Mouse (Mus musculus) midbrain, embryonic 14.5 days (tissue): Measurements from ENCODE around the gene Kdm6b. TPM values are rescaled to one million over a fixed set of nuclear protein-coding genes. Genes with fewer than 3 reads are reported as not detected.
A peak's percentile ranks its signal among the peaks of the same experiment; 100 is the strongest.

Experiments used
- ATAC-seq: fragments of 200-750 bp; cut with Nextera tagmentation; 2 replicates; pipeline ENCODE4 v1.8.0; 2017; ENCODE audit warnings: moderate number of reproducible peaks, moderate library complexity; ENCODE audit not compliant: low FRiP score, low TSS enrichment
- DNase-seq: peaks from one replicate; pipeline ENCODE4 v3.0.0-alpha.2; 2015
- H3K27ac ChIP-seq: fragments of 300-500 bp; sonication (generic); replicated peaks from 2 replicates; pipeline ENCODE4 v1.5.1; 2014; ENCODE audit warnings: mild to moderate bottlenecking, low read depth, low read length, moderate library complexity
- H3K27me3 ChIP-seq: fragments of 300-500 bp; sonication (generic); 2 replicates; pipeline ENCODE4 v1.6.1; 2014; ENCODE audit warnings: low read length, control low read depth, mixed read lengths; ENCODE audit not compliant: control insufficient read depth, insufficient read depth
- H3K36me3 ChIP-seq: fragments of 300-500 bp; sonication (generic); 2 replicates; pipeline ENCODE4 v1.6.1; 2014; ENCODE audit warnings: low read length, control low read depth; ENCODE audit not compliant: control insufficient read depth, insufficient read depth
- H3K4me1 ChIP-seq: fragments of 300-500 bp; sonication (generic); 2 replicates; pipeline ENCODE4 v1.6.1; 2014; ENCODE audit warnings: mild to moderate bottlenecking, antibody characterized with exemption, low read length, control low read depth; ENCODE audit not compliant: control insufficient read depth, insufficient read depth
- H3K4me2 ChIP-seq: fragments of 300-500 bp; sonication (generic); 2 replicates; pipeline ENCODE4 v1.6.1; 2014; ENCODE audit warnings: mild to moderate bottlenecking, low read length, moderate library complexity
- H3K4me3 ChIP-seq: fragments of 300-500 bp; sonication (generic); replicated peaks from 2 replicates; pipeline ENCODE4 v1.5.1; 2014; ENCODE audit warnings: low read depth, low read length
- H3K9ac ChIP-seq: fragments of 300-500 bp; sonication (generic); replicated peaks from 2 replicates; pipeline ENCODE4 v1.6.1; 2014; ENCODE audit warnings: mild to moderate bottlenecking, low read length, moderate library complexity
- H3K9me3 ChIP-seq: fragments of 300-500 bp; sonication (generic); 2 replicates; pipeline ENCODE4 v1.6.1; 2016; ENCODE audit warnings: low read length, control low read depth, mixed read lengths; ENCODE audit not compliant: control insufficient read depth
- WGBS: fragments of 180-500 bp; shearing (Covaris S2); extraction: QIAGEN DNeasy Blood & Tissue Kit; methylation state at CpG from one replicate; pipeline ENCODE4 v1.1.7; 2014; 5-methylcytosine and 5-hydroxymethylcytosine counted together
- polyA plus RNA-seq: library from polyadenylated mRNA; unstranded; fragments of >200 nt; fragmentation: Nextera tagmentation; extraction: Ambion mirVana; gene quantifications from 2 replicates; pipeline ENCODE4 v1.2.1, GENCODE M21; 2014

The Kdm6b gene
- polyA plus RNA-seq, 1 experiment from 2014 or later: 41.2 TPM

DNA sequence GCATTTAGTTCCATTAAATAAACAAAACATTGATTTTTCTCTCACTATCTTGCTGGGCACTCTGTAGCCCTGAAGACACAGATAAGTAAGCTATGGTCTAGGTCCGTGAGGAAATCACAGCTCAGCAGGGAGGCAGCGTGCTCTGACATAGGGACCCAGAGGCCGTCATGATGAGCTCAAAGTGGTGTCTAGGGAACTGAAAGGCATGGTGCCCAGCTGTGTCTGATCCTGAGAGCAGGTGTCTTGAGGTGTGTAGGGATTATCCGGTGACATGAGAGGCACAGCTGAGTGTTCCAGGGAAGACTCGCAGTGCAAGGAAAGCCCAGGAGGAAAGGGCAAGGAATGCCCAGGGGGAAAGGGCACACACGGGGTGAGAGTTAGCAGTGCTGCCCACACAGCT is 19.7 kb upstream of the Kdm6b start:
- H3K27me3 ChIP-seq: no peaks in the 10 kb centered on the region
- H3K9me3 ChIP-seq: no peaks in the 10 kb centered on the region
- no peak overlapping the region for H3K4me2 ChIP-seq
- ATAC-seq: no peak
- H3K27ac ChIP-seq: no peak overlapping the region
- DNase-seq: no peak
- no peak overlapping the region for H3K9ac ChIP-seq
- 66% methylated on average over 6 of the region's 6 CpGs for WGBS
- no peaks in the 10 kb centered on the region for H3K36me3 ChIP-seq
- no peak overlapping the region for H3K4me3 ChIP-seq
- no peaks in the 10 kb centered on the region for H3K4me1 ChIP-seq

DNA sequence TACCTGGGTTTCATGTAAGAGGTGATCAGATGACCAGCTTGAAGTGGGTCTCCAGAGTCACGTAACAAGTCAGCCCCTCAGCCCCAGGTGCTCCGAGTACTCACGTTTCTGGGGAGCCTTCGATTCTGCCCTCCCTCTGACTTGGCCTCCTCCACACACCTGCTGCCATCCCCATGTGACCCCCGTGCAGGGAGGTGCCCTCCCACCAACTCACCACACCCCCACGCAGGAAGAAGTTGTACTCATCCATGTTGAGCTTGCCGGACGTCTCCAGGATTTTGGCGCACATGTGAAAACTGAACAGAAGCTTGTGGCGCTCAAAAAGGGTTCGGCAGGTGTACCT is 19.1 kb upstream of the Kdm6b start:
- H3K27me3 ChIP-seq: no peaks in the 10 kb centered on the region
- WGBS: 78% methylated on average over 11 of the region's 11 CpGs
- H3K4me1 ChIP-seq: no peaks in the 10 kb centered on the region
- H3K27ac ChIP-seq: no peak overlapping the region
- ATAC-seq (no peak), DNase-seq (no peak)
- no peak overlapping the region for H3K4me2 ChIP-seq
- H3K9ac ChIP-seq: no peak overlapping the region
- H3K9me3 ChIP-seq: no peaks in the 10 kb centered on the region
- no peaks in the 10 kb centered on the region for H3K36me3 ChIP-seq
- no peak overlapping the region for H3K4me3 ChIP-seq

GRCm38 (mm10) chr11:69431829-69432639 is 18.6 kb upstream of the Kdm6b start:
- Histone ChIP-seq H3K9ac (no peak overlapping the region), H3K9me3 (no peaks in the 10 kb centered on the region), H3K4me3 (no peak overlapping the region), H3K36me3 (no peaks in the 10 kb centered on the region), H3K27me3 (no peaks in the 10 kb centered on the region), H3K27ac (no peak overlapping the region), H3K4me2 (no peak overlapping the region), H3K4me1 (no peaks in the 10 kb centered on the region)
- WGBS: 31% methylated on average over 11 of the region's 11 CpGs
- DNase-seq: peak; percentile 93
- peak; percentile 80 for ATAC-seq

DNA sequence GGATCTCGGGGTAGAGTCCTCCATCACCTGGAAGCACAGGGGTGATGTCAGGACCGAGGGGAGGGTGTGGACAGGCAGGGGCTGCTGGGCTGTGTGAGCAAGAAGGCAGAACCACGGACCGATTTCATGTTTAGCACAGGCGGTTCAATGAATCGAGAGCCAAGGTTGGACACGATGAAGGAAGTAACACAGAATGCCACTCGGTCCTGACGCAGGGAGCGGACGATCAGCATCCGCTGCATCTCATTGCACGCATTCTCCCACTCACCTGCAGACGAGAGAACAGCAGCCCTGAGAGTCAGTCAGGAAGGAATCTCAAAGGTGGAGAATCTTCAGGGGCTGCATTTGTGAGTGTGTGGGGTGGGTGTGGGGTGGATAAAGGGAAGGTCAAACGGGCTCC is 17.2 kb upstream of the Kdm6b start:
- WGBS: 90% methylated on average over 15 of the region's 15 CpGs
- ATAC-seq: no peak
- H3K4me1 ChIP-seq: no peaks in the 10 kb centered on the region

GRCm38 (mm10) chr11:69429313-69429712 is 15.8 kb upstream of the Kdm6b start:
- no peak overlapping the region for H3K9ac ChIP-seq
- H3K4me3 ChIP-seq: no peak overlapping the region
- no peaks in the 10 kb centered on the region for H3K27me3 ChIP-seq
- H3K4me1 ChIP-seq: no peaks in the 10 kb centered on the region
- 65% methylated on average over 2 of the region's 2 CpGs for WGBS
- no peak overlapping the region for H3K4me2 ChIP-seq
- H3K27ac ChIP-seq: no peak overlapping the region
- no peaks in the 10 kb centered on the region for H3K36me3 ChIP-seq
- no peak for ATAC-seq
- no peaks in the 10 kb centered on the region for H3K9me3 ChIP-seq
- no peak for DNase-seq

More for the DNA sequence above, 17.2 kb upstream of the Kdm6b start:
- H3K9me3 ChIP-seq: no peaks in the 10 kb centered on the region
- no peak overlapping the region for H3K9ac ChIP-seq
- DNase-seq: no peak
- no peaks in the 10 kb centered on the region for H3K27me3 ChIP-seq
- H3K4me3 ChIP-seq: no peak overlapping the region
- H3K4me2 ChIP-seq: no peak overlapping the region
- H3K36me3 ChIP-seq: no peaks in the 10 kb centered on the region
- no peak overlapping the region for H3K27ac ChIP-seq

- H3K36me3 ChIP-seq: no peaks in the 10 kb centered on the region
- no peaks in the 10 kb centered on the region for H3K4me1 ChIP-seq
- no peak overlapping the region for H3K9ac ChIP-seq
- no peaks in the 10 kb centered on the region for H3K27me3 ChIP-seq
- no peak for DNase-seq
- H3K4me3 ChIP-seq: no peak overlapping the region
- H3K9me3 ChIP-seq: no peaks in the 10 kb centered on the region
- no peak overlapping the region for H3K27ac ChIP-seq
- WGBS: 26% methylated on average over 4 of the region's 4 CpGs
- no peak overlapping the region for H3K4me2 ChIP-seq
- ATAC-seq: no peak
Observed at GRCm38 (mm10) chr11:69428751-69429150, 15.3 kb upstream of the Kdm6b start.

- Histone ChIP-seq H3K4me2 (no peak overlapping the region), H3K27ac (no peak overlapping the region), H3K4me1 (no peaks in the 10 kb centered on the region), H3K27me3 (peaks cover 18% of the 10 kb centered on the region), H3K9me3 (no peaks in the 10 kb centered on the region), H3K36me3 (no peaks in the 10 kb centered on the region), H3K4me3 (no peak overlapping the region), H3K9ac (no peak overlapping the region)
- no peak for ATAC-seq
- WGBS: 71% methylated on average over 2 of the region's 2 CpGs
- no peak for DNase-seq
Observed at GRCm38 (mm10) chr11:69426246-69426645, 12.8 kb upstream of the Kdm6b start.

- DNase-seq (no peak), ATAC-seq (no peak)
- H3K9me3 ChIP-seq: no peaks in the 10 kb centered on the region
- WGBS: 77% methylated on average over 6 of the region's 6 CpGs
- H3K27me3 ChIP-seq: peaks cover 23% of the 10 kb centered on the region
- no peak overlapping the region for H3K9ac ChIP-seq
- peaks cover 16% of the 10 kb centered on the region for H3K4me1 ChIP-seq
- no peak overlapping the region for H3K4me3 ChIP-seq
- H3K4me2 ChIP-seq: no peak overlapping the region
- no peaks in the 10 kb centered on the region for H3K36me3 ChIP-seq
- no peak overlapping the region for H3K27ac ChIP-seq
Observed at GRCm38 (mm10) chr11:69423885-69424284, 10.4 kb upstream of the Kdm6b start.

- ATAC-seq (no peak), DNase-seq (no peak)
- Histone ChIP-seq H3K9me3 (no peaks in the 10 kb centered on the region), H3K4me1 (peaks cover 22% of the 10 kb centered on the region), H3K4me2 (no peak overlapping the region), H3K36me3 (no peaks in the 10 kb centered on the region), H3K9ac (no peak overlapping the region), H3K27me3 (peaks cover 23% of the 10 kb centered on the region), H3K27ac (no peak overlapping the region), H3K4me3 (no peak overlapping the region)
- 88% methylated on average over 10 of the region's 10 CpGs for WGBS
Observed at GRCm38 (mm10) chr11:69422842-69423241, 9.4 kb upstream of the Kdm6b start.
